Mouse (Mus musculus) right cerebral cortex, postnatal 36 days (tissue): ENCODE results near the gene Nr1i2.
"Not testable (repeated sequence)": the region's sequence is repeated elsewhere in the genome, so short reads cannot be mapped to it uniquely, and the experiment has no call there.

Experiments
- DNase-seq, 2 experiments: peaks; one replicate each; pipeline ENCODE4 v3.0.0; 2022; ENCODE audit warnings: low spot score in 2 of 2, mixed read lengths in 1 of 2

The Nr1i2 gene

DNA sequence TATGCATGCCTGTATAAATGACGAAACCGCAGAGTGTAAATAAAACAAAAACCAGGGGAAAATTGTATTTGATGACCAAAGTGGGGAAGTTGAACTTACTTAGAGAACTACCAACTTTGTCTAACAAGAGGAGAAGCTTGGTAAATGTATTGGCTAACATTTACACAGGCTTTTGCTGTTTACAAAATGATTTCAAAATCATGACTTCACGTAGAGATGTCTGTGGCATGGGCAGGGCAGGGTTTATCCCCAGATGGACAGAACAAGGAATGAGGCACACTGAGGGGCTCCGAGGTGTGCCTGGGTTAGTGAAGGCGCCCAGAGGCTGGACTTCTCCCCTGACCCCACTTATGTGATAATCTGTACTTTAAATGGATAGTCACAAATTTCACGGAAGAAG is 7.3 kb downstream of the Nr1i2 start:
- no peak for DNase-seq

DNA sequence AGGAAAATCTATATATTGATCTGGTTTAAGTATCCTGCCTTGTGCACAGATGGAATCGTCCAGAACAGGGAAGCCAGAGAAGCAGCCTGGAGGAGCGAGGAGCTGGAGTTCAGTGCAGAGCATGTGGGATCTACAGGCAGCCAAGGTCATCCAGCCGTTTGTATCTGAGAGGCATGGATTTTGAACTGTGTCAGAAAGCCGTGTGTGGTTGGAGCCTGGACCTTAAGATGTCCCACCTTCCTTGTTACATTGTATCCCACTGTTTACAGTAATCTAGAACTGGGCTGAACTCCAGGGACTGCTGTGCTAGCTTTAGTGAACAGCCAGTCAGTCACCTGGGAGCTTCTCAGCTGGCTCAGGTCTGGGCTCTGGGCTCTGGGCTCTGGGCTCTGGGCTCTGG is 8.1 kb downstream of the Nr1i2 start:
- DNase-seq: no peak

GRCm38 (mm10) chr16:38285801-38286200 is 8.8 kb downstream of the Nr1i2 start:
- DNase-seq: no peak

GRCm38 (mm10) chr16:38283300-38283699 is 11.3 kb downstream of the Nr1i2 start:
- DNase-seq: no peak

DNA sequence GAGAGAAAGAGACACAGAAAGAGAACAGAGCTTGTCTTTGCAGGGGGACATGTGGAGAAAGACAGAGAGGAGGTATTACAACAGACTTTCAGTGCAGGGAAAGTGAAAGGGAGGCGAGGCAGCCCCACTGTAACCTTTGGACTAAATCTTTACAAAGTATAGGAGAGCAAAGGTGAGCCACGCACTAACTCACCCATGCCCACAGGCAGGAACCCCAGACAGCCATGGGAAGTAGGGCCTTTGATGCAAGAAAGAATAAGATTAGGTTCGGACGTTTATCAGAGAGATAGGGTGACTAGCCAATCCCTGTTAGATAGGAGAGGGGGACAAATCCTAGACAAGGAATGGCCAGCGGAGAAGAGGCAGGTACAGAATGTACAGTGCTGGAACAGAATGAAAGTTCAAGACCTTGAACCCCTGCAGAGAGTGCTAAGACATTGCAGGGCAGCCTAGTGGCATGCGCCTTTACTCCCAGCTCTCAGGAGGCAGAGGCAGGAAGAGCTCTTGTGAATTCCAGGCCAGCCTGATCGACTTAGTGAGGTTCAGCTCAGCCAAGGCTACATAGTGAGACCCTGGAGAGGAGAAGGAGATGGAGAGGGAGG is 12.0 kb downstream of the Nr1i2 start:
- no peak for DNase-seq

GRCm38 (mm10) chr16:38280951-38281350 is 13.7 kb downstream of the Nr1i2 start:
- no peak for DNase-seq

- DNase-seq: no peak
Measured at GRCm38 (mm10) chr16:38279794-38280193, 14.8 kb downstream of the Nr1i2 start.

- DNase-seq: no peak
Measured at GRCm38 (mm10) chr16:38274737-38275136, 19.9 kb downstream of the Nr1i2 start.

GRCm38 (mm10) chr16:38272483-38272882 is 22.1 kb downstream of the Nr1i2 start:
- no peak for DNase-seq

- DNase-seq: no peak
Measured at GRCm38 (mm10) chr16:38271601-38272000, 23.0 kb downstream of the Nr1i2 start.

GRCm38 (mm10) chr16:38255927-38256326 is 38.7 kb downstream of the Nr1i2 start:
- no peak for DNase-seq

DNA sequence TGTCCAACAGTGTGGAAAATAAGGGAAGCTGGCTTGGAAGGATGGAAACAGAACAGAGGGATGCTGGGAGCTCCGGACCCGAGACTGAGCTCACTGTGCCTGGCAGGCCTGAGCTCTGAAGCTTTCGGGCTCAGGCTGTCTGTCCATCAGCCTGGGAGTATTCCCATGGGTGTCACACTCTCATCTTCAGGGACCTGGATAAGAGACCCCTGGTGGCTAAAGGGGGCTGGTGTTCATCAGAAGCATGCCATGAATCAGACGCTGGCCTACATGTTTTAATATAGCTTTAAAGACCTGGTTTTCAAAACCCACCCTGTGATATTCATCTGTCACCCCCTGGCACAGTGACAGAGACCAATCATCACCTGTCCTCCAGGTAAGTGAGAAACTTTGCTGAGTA is 39.5 kb downstream of the Nr1i2 start:
- DNase-seq: no peak

DNA sequence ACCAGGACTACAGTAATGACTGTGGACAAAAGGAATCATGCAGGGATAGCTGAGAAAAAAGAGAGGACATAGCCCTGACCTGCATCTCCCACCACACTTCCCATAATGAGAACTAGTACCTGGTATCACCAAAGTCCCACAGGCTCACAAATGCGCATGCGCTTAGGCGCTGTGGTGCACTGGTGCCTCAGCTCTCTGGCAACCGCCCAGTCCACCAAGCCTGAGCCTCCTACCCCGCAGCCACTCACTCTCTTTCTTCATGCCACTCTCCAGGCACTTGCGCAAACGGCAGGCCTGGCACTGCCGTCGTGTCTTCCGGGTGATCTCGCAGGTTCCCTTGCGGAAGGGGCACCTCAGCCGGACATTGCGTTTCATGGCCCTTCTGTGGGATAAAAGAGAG is 40.6 kb downstream of the Nr1i2 start:
- DNase-seq: no peak

- no peak for DNase-seq
Measured at GRCm38 (mm10) chr16:38250467-38250866, 44.2 kb downstream of the Nr1i2 start.

GRCm38 (mm10) chr16:38248331-38248961 is 46.2 kb downstream of the Nr1i2 start:
- no peak for DNase-seq

DNA sequence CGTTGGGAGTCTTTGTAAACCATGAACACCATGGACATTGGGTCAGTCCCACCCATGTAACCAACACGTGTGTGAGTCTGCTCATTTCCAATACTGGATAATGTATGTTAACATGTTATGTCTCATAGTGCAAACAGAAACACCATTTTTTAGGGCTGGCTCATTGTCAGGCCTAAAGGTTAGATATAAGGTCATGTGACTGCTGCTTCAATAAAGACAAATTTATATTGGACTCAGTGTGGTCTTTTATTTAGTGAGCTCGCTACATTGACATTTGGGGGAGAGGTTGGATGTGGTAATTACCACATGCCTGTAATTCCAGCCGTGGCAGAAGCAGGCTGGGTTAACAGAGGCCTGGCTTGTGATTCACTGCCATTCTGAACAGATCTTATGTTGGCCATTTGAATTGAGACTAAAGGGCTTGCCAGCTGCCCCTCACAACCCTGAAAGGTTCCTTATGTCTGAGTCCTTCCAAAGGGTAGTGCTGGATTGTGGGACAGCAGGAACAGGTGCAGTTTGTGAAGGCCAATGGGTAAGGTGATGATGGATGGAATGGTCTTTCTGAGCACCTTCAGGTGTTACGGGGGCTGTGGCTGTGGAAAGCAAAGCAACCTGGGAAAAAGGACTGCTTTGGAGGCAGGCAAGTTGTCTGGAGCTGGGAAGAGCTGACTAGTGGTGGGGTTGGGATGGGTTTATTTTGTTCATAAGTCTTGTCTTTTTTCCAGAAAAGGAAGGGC is 48.6 kb downstream of the Nr1i2 start:
- no peak for DNase-seq

- no peak for DNase-seq
Measured at GRCm38 (mm10) chr16:38245379-38245778, 49.2 kb downstream of the Nr1i2 start.

DNA sequence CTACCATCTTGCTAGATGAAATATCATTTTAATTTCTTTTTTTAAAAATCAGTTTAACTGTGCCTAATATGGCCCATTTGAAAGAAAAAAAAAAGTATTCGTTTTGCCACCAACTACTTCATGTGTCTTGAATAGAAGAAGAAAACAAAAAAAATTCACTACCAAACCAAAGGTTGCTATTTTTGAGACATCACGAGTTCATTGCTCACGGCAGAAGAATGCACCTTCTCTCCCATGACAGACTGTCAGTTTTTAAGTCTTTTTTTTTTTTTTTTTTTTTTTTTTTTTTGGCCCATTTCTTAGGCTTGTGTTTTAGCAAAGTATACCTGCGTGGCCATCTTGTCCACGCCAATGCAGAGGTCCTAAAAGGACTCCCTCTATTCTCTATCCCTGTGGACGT is 50.5 kb downstream of the Nr1i2 start:
- no peak for DNase-seq

DNA sequence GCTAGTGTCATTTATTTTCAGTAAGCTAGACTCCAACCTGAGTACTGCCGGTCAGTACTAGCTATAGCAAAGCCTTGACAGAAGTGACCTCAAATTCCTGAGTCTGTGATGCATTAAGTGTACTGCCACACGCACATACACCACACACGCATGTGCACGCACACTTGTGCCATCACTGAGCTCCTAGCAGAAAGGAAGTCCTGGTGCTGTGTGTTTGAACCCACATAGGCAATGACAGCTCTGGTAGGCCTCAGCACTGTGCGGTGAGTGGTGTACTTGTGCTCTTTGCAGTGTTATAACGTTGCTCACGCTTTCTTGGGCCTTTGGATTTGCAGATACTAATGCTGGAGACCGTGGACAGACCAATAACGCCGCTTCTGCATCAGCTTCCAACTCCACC is 54.5 kb downstream of the Nr1i2 start:
- DNase-seq: no peak

GRCm38 (mm10) chr16:38239729-38240128 is 54.9 kb downstream of the Nr1i2 start:
- no peak for DNase-seq

GRCm38 (mm10) chr16:38236936-38237585 is 57.6 kb downstream of the Nr1i2 start:
- DNase-seq: no peak

DNA sequence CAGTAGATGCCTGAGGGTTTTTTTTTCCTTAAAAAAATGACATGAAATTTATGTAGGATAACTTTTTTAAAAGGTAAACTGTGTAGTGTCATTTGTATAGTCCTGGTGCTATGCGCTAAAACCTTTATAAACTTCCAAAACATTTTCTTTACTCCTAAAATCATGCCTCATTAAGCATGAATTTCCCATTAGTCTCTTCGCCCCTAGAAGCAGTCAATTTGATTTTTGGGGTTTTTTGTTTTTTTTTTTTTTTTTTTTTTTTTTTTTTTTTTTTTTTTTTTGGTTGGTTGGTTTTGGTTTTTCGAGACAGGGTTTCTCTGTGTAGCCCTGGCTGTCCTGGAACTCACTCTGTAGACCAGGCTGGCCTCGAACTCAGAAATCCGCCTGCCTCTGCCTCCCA is 72.1 kb downstream of the Nr1i2 start:
- not testable (repeated sequence) for DNase-seq

DNA sequence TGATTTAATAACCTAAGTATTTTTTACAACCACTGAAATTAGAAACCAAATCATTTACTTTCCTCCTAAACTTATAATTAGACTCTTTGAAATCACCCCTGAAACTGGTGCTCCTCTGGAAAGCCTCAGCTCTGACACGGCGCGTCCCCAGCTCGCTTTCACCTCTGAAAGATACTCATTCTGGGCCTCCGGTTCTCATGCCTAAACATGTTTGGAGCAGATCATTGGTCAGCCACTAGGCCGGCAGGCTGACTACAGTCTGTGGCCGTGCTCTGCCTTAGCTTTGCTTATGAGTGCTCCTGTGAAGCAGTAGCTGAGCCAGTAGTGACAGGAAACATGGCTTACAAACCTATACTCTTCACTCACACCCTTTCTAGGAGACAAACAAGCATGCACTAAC is 89.4 kb downstream of the Nr1i2 start:
- DNase-seq: no peak
